Mouse (Mus musculus): Measurements from ENCODE around the gene Dsp.

Dsp gene

DNA sequence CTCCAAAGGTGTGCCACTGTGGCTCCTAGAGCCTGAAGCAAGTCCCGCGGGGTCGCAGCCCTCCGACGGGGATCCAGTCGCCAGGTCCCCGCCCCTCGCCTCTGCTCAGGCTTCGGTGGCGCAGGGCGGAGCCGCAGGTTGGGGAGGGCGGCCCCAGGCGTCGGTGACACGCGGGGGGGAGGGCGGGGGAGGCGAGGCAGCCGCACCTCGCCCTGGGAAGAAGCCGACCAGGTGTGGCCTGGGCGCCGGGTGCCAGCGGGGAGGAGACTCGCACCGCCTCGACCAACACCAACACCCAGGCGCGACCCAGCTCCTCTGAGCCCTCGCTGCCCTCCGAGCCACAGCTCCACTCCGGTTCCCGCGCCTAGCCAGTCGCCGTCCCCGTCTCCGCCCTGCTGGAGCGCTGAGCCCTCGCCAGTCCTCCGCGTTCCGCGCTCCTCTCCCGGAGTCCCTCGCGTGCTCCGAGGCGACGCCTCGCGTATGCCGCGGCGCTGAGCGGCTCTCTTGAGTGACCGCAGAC, at the start of gene Dsp:
TSS of gene Dsp (plus strand) at position 226 of the 520 bp plus-strand sequence.
- peak; percentile 61 to 62 for DNase-seq

DNA sequence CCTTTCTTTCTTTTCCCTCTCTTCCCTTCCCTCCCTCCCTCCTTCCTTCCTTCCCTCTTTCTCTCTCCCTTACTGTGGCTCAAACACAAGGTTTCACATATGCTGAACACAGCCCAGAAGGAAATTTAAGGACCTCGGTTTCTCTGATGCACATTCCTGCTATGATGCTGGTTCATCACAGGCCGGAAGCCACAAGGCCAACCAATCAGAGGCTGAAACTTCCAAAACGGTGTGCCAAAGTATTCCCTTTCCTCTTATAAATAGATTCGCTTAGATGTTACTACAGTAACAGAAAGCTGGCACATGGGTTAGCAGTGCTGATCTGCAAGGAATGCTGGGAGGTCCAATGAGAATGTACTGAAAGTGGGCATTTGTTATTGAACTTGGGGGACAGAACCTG, 47.7 kb upstream of the Dsp start:
- no peak for DNase-seq

DNA sequence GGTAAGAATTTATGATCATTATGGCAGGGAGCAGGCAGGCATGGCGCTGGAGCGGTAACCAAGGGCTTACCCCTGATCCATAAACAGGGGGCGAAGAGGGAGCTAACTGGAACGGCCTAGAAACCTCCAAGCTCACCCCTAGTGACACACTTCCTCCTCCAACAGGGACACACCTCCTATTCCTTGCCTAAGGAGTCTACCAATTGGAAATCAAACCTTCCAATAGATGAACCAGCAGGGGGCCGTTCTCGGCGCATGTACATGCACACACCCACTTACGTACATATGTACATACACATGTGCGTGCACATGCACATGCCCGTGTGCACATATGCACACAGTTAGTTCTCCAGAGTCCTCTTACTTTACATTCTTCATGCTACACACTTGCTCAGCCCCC, 46.6 kb upstream of the Dsp start:
- DNase-seq: no peak

DNA sequence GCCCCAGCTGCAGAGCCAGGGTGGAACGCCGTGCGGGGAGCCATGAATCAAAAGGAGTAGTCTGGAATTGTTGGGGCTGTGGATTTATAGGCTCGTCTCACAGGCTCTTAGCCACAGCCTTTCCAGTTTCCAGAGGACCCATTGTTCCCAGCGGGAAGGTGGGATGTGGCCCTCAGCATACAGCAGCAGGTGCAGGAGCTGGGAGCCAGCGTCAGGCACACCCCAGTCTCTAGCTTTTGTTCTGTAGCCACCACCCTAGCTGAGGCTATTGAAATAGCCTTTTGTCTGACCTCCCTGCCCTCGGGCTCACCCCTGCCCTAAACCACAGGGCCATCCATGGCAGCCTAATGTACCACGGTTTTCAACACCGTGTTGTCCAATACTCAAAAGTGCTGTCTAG, 42.0 kb upstream of the Dsp start:
- no peak for DNase-seq

DNA sequence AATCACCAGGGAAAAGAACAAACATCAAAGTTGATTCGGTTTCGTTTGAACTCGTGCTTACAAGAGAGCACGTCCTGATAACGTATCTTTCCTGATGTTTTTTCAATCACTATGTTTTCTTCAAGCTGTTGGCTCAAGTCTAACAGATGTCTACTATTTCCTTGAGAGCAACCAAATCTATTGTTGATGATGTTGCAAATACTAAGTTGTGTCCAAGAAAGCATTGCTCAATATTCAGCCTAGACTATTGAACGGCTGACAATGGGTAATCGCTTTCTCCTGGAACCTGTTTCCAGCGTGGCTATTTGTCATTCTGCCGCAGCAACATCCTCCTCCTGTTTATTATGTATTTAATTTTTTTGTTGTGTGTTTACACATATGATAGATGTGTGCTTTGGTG, 28.8 kb upstream of the Dsp start:
- DNase-seq: no peak

DNA sequence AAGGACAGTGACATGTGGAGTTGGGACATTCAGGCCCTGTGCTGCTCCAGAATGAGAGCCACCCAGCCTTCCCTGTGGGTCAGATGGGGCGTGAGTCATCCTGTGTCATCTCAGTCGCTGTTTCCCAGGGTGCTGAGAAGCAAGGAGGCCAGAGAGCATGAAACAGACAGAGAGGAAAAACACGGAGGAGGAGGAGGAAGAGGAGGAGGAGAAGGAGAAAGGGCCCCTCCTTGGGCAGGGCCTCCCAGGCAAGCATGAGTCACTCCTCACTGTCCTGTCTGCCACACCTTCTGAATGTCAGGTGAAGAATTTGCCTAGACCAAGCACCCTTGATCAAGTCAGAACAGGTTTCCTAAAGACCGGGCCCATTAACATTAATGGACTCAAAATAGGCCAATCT, 27.4 kb upstream of the Dsp start:
- no peak for DNase-seq

DNA sequence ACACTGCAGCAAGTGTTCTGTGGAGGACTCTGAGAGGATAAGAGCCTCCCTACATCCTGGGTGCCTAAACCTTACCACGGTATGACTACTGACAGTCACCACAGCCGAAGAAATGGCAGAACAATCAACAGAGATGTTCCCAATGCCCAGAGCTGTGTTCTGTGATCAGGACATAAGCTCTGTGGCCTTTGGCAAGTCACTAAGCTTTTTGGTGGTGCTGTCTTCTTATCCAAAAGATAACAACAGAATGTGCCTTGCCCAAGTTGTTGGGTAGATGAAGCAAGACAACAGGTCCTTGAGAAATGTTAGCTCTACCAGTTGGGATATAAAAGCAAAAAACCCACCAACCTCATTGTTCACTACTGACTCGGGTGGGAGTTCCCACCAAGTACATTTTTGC, 23.4 kb upstream of the Dsp start:
- no peak for DNase-seq

DNA sequence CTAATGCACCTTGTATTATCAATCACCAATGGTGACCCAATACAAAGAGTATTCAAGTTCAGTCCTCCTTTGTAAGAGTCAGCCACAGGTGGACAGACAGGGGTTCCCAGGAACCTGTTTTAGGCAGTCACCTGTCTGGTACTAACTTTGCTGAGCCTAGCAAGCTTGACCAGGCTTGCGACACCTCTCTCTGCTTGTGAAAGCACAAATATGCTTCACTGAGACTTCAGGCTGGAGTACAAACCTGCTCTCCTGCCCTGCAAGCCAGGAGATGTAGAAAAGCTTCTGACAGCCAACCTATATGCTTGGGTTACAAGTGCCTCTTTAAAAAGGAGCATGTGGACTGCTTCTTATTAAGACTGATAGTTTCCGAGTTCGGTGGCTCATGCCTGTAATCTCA, 22.8 kb upstream of the Dsp start:
- no peak for DNase-seq

DNA sequence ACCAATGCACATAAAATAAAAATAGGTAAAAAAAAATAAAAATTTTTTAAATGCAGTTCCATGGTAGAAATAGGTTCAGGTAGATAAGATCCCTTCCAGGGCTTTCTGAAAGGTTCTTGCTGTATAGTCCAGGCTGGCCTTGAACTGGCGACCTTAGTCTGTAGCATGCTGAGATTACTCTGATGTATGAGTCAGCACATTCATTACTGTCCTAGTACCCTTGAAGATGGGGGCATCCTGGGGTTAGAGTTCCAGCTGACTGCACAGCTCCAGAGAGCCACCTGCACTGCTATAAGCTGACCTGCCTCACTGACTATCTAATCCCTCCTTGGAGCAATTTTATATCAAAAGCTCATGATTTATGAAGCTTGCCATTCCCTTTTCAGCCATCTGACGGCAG, 21.6 kb upstream of the Dsp start:
- no peak for DNase-seq

DNA sequence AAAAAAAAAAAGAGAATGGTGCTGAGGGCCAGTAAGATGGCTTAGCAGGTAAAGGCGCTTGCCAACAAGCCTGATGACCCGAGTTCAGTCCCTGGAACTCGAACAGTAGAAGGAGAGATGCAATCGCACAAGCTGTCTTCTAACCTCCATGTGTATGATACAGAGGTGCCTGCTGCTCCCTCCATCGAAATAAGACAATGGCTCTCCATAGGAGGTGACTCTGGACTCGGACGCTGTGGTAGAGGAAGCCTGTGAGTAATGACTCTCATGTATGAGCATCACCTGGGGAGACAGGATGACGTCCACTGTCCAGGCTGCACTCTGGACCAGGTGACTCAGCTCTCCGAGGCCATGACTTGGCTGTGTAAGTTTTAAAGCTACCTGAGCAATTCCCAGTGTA, 21.0 kb upstream of the Dsp start:
- no peak for DNase-seq

DNA sequence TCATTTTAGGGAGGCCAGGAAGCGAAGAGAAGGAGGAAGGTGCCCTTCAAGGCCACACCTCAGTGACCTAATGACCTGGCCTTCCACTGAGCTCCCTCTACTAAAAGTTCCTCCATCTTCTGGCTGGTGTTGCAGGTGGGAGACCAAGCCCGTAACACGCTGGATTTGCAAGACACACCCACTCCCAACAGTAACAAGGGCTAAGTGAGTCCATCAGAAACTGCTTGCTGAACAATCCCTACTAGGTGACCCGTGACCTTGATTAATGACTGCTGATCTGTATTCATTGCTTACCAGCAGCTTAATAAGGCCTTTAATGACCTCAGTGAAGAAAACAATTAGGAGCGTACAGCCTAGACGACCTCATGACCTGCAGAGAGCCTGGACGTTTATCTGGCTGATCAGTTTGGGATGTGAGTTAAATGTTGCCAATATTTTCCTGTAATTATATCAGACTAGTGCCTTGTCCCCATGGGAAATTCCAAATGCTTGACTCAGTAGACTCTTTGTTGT, 18.0 kb upstream of the Dsp start:
- DNase-seq: no peak

DNA sequence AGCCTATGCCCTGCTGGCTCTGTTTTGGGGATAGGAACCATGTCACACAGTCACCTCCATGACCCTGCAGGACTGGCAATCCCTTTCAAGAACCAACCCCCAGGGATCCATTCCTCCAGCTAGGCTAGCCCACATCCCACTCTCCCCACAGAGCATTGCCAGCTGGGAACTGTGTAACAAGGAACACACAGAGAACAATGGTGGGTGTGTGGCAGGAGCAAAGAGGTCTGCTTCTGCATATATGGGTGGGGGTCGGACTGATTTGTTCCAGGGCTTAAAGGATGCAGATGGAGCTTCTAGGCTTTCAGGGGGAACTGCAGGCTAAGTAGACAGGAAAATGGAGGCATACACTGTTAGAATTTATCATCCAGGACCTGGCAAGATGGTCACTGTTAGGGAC, 10.6 kb upstream of the Dsp start:
- no peak for DNase-seq

DNA sequence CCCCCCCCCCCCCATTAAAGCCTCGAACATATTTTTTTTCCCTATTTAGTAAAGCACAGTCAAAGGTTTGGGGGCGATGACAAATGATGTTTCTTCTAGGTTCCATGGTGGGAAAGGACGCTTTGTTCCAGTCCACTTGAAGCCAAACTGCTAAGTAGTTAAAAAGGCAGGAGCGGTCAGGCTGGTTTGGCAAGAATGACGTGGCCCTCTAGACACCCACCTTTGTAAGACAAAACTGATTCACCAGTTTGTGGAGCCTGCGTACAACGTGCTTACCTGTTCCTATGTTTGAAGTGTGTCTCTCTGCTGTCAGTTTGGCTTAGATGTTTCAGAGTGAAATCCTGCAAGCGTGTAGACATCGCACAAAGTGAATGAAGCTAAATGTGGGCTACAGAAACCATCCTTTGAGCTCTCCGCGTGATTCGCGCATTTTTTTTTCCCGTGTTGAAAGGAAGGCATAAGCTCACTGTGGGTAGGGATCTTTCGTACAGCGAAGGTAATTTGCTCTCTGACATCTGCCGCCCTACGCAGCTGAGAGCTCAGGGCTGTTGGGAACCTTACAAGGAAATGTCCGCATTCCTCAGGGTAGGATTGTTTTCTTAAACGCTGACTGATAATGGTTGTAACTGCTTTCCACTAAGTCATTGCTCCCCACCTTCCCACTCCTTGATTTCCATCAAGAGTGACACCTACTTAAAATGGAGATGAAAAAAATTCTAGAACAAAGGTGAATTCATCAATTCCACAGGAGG, 6.0 kb upstream of the Dsp start:
- DNase-seq: no peak

DNA sequence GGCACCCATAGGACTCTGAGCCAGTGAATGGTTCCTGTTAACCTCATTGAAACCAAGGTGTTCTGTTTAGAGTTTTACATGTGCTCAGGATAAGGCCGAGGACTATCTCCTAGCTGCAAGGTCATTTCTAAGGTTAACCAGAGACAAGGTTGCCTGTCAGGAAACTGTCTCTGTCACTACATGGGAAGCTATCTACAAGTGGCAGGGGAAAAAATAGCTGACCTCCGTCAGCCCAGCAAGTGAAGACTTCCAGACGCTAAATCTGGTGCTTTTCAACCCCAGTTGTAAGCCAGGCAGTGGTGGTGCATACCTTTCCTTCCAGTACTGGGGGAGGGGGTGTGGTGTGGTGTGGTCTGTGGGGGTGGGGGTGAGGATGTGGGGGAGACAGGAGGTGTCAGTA, 2.7 kb upstream of the Dsp start:
- DNase-seq: no peak

DNA sequence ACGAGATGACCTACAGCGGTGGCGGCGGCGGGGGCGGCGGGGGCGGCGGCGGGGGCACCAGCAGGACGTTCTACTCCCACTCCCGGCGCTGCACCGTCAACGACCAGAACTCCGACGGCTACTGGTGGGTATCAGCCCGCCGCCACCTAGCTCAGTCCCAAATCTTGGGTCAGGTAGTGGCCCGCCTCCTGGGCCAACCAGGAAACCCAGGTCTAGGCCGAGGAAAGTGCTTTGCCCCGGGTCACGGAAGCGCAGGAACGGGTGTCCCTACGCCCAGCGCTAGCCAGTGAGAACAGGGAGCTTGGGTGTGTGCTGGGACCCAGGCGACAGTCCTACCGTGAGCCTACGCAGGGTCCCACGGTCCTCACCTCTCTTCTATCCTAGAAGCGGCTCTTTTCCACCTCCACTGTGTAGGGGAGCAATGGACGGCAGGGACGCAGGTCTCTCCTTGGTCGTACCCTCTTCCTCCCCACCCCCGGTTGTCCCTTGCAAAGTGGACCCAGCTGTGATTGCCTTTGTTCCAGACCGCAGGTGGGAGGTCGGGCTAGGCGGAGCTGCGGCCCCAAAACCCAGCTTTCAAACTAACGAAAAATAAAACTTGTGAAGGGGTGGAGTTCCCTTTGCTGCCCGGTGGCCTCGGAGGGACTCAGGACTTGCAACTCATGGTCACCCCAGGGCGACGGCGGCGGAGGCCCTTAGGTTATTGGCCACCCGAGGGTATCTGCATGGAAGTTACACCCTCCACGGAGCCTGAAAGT, 756 bp downstream of the Dsp start:
- DNase-seq: peak; percentile 21 to 47

DNA sequence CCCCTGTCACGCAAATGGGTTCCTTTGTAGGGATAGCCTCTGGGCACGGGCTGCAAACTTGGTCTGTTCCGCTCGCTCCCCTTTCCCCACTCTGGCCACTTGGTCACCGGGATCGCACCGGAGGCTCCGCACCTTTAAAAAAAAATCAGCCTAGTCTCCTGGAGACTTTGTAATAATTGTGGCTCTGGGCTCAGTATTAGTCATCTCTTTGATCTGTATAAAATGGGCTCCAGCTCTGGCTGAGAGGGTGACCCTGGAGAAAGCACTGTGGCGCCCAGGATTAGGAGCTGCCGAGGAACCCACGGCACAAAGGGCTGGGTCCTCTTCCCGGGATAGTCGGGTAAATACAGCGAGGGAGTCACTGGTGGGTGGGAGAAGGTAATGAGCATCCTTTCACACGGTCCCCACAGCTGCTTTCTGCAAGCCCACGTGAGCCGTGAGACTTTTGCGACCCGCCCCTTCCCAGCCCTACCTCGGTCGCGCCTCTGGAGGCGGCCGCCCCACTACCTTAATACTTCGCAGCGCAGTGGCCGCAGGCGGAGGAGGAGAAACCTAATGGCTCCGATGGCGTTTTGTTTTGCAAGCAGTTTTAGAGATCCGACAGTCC, 1.4 kb downstream of the Dsp start:
- DNase-seq: peak in 1 of 2 experiments; percentile 34

DNA sequence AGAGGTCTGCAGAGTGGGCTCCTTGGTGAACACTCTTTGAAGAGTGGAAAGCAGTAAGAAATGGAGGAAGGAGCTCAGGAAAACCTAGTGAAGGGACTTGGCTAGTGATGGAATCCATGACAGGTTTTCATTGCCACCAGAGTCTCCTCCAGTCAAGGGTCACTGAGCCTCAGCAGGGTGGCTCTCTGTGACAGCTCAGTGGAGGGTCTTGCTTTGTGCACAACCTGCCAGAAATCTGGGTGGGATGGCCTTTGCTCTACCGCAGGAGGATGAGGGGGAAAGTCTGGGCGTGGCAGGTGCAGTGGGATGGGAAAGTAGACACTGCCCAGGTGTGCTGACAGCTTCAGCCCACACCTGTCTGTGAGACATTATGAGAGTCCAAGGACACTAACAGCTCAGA, 4.4 kb downstream of the Dsp start:
- no peak for DNase-seq

DNA sequence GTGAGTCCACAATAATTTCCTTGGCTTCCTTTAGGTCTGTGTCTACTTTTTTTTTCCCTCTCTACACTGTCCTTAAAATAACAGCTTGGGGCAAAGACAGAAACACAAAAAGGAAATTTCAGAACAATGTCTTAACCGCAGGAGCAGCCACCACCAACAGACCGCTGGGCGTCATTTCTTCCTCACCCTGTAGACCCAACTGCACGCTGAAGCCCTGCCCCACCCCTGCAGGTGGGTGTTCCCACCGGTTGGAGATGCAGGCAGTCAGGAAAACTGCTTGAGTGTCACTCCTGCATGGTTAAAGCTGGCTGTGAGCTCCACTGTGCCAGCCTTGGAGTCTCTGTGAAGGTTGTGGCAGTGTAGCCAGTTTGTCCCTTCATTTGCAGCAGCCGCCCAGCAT, 6.5 kb downstream of the Dsp start:
- DNase-seq: no peak

DNA sequence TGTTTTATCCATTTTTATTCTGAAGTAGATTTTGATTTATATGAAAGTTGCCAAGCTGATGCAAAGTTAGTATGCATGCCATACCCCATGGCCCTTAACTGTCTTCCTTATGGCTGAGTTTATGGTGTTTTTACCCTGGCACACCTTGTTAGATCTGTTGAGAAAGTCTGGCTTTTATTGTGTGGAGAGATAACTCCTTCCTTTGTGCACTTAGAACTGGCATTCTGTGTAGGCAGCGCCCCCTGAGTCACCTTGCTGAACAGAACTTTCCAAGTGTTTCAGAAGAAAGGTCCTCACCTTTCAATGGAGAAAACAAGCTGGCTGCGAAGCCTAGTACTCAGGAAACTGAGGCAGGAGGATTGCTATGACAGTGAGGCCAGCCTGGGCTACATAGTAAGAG, 10.9 kb downstream of the Dsp start:
- no peak for DNase-seq

DNA sequence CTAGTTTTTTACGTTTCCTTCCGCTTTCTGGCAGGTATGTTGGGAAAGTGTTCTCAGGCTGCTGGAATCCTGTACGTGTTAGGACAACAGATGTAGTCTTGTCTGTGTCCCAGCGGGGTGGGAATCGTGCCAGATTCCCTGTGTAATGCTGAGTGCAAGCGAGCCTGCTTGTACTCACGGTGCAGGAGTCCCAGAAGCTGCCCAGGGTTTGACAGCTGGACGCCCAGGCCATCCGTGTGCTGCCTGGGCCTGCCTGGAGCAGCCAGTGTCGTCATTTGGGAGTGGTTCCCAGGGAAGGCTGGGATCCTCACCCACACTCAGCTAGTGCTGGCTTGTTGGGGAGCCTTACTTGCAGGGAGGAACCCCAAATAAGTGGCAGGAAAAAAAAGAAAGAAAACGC, 11.6 kb downstream of the Dsp start:
- DNase-seq: peak; percentile 75 to 82

DNA sequence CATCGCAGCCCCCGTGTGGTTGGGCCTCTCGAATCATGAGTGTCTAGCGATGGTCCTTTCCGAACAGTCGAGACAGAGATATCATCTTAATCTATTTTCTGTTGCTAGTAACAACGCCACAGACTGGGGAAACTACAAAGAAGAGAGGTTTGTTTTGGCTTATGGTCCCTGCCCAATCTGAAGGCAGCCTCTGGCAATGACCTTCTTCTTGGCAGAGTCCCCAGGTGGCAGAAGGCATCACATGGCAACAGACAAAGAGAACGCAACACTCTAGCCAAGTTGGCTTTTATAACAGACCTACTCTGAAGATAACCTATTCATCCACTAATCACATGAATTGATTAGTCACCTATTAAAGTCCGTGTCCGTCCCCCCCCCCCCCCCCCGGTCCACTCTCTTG, 13.8 kb downstream of the Dsp start:
- DNase-seq: peak; percentile 85 to 87

DNA sequence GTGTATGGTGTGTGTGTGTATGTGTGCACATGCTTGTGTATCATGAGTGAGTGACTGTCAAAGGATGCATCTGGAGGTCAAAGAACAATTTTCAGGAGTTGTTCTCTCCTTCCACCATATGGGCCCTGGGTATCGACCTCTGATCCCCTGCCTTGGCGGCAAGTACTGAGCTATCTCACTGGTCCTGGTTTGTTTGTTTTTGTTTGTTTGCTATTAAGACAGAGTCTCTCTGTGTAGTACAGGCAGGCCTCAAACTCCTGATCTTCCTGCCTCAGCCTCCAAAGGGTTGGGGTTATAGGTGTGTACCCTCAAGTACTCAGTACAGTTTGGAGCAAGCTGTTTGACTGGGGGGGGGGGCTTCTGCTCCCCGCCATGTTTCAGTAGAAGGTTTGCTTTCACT, 16.0 kb downstream of the Dsp start:
- no peak for DNase-seq

DNA sequence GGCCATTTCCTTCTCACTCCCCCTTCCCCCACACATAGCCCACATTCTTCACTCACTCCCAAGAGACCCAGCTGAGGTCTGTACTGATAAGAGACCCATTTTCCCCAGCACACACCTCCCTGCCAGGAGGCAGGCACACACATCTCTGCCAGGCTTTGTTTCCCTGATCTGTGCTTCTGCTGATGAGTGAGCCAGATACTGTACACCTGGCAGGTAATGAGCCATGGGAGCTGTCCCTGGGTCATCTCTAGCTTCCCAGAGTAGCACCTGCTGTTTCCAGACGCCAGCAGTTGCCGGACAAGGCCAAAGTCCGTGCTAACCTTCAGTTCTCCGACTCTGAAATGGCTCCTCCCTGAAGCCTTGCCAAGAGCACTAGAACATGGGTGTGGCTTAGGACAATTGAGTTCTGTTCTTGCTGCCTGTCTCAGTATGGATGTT, 19.6 kb downstream of the Dsp start:
- no peak for DNase-seq

DNA sequence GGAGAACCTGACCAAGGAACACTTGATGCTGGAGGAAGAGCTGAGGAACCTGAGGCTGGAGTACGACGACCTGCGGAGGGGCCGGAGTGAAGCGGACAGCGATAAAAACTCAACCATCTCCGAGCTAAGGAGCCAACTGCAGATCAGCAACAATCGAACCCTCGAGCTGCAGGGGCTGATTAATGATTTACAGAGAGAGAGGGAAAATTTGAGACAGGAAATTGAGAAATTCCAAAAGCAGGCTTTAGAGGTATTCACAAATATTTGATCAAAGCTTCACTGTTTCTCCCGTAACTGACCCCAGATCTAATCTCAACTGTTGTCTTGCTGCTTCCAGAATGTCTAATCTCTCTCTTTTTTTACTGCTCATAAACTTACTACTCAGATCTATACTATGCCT, 42.3 kb downstream of the Dsp start:
- no peak for DNase-seq

Measured in cerebellum, postnatal 10 days (tissue).